Mouse (Mus musculus): ENCODE measurements around the gene Gm3252.
"Not testable (repeated sequence)": the region's sequence is repeated elsewhere in the genome, so short reads cannot be mapped to it uniquely, and the experiment has no call there.

The Gm3252 gene

DNA sequence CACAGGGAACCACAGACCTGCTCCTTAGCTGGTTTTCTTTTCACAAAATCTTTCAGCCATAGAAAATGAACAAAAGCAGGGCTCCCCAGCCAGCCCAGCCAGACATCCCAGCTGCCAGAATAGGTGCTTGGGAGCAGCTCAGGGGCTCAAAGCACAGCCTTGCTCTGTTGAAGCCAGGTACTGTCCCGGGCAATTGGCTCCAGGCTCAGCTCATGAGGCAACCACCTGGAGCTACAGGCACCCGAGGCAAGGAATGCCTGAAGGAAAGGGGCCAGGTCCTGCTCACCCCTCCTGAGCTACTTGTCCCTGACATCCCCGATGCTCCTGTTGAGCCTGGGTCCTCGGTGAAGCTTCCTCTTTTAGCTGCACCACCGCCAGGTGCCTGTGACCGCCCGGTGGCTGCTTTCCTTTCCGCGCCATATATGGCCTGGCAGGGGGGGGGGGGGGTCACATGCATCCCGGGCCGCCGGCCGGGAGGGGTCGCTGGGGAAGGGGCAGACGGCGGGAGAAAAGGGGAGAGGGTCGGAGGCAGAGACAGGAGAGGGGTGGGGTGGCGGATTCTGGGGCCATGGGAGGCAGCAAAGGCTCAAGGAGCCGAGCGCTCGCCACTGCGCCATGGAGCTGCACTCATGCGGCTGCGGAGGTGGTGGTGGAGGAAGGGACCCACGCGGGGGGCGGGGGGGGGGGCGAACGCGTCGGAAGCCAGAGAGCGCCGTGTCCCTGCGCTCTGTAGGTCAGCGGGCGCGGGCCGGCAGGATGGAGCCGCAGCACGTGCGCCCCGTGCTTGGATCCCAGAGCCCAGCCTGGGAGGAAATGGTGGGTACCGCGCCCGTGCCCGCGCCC, at the start of gene Gm3252:
Gene Gm3252 (plus strand): TSS at position 738 of the 843 bp plus-strand sequence.
- DNase-seq = not testable (repeated sequence)

DNA sequence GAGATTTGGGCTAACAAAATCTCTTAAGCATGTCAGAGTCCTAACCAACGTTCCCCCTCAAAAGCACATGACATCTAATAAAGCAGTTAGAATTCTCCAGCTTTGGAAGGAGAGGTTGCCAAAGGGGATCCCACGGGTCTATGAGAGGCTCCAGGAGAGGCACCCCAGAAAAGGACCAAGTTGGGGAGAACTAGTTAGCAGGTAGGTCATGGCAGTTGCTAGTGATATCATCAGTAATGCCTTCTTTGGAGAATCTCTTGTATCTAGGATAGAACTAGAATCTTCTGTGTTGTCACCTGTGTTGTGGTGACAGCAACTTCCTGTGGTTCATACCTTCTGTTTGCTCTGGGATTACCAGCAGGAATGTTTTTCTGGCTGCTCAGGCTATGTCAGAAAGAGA, 17.6 kb upstream of the Gm3252 start, which contains the start of gene Gm7876:
Gene Gm7876 (plus strand): TSS at position 301 of the 400 bp plus-strand sequence.
- DNase-seq = not testable (repeated sequence)

GRCm38 (mm10) chr14:4776037-4776436, 49.5 kb downstream of the Gm3252 start, which contains the start of gene Gm9602:
Gene Gm9602, plus strand, starts transcription at chr14:4776337.
- not testable (repeated sequence) for DNase-seq

Measured in kidney, adult 11 months (tissue).